Mouse (Mus musculus) lung, adult 2 months (tissue): Measurements from ENCODE around the gene Cuedc2.

Source experiments
- CTCF ChIP-seq: fragments of 200-500 bp; IDR thresholded peaks from 2 replicates; pipeline ENCODE4 v1.5.1; 2011; ENCODE audit warnings: mild to moderate bottlenecking, low read length, control low read depth; ENCODE audit not compliant: insufficient read depth
- POLR2A ChIP-seq: fragments of 200-500 bp; IDR thresholded peaks from 2 replicates; pipeline ENCODE4 v1.6.1; 2011; ENCODE audit warnings: low read depth, mild to moderate bottlenecking, control low read depth, low read length, borderline replicate concordance; ENCODE audit errors: extremely low read depth

- TF ChIP-seq POLR2A (no peak), CTCF (no peak)
These were observed 27.2 kb downstream of the Cuedc2 start for GRCm38 (mm10) chr19:46311341-46311740.
